Mouse (Mus musculus) embryonic facial prominence, embryonic 14.5 days (tissue): ENCODE data around the gene Plcb4. TPM values are rescaled to one million over a fixed set of nuclear protein-coding genes. Genes with fewer than 3 reads are reported as not detected.

Source experiments
- ATAC-seq: fragments of 200-750 bp; cut with Nextera tagmentation; 2 replicates; pipeline ENCODE4 v1.8.0; 2017; ENCODE audit warnings: low read depth, moderate number of reproducible peaks, moderate TSS enrichment
- DNase-seq: peaks from one replicate; pipeline ENCODE4 v3.0.0-alpha.2; 2015; ENCODE audit warnings: low spot score
- H3K27ac ChIP-seq: fragments of 300-500 bp; sonication (generic); replicated peaks from 2 replicates; pipeline ENCODE4 v1.5.1; 2014; ENCODE audit warnings: low read depth, mild to moderate bottlenecking, low read length, moderate library complexity
- H3K27me3 ChIP-seq: fragments of 300-500 bp; sonication (generic); replicated peaks from 2 replicates; pipeline ENCODE4 v1.6.1; 2014; ENCODE audit warnings: low read length; ENCODE audit not compliant: control insufficient read depth, insufficient read depth
- H3K36me3 ChIP-seq: fragments of 300-500 bp; sonication (generic); 2 replicates; pipeline ENCODE4 v1.6.1; 2014; ENCODE audit warnings: low read length, mixed read lengths; ENCODE audit not compliant: control insufficient read depth, insufficient read depth
- H3K4me1 ChIP-seq: fragments of 300-500 bp; sonication (generic); 2 replicates; pipeline ENCODE4 v1.6.1; 2014; ENCODE audit warnings: antibody characterized with exemption, low read length; ENCODE audit not compliant: control insufficient read depth, insufficient read depth
- H3K4me2 ChIP-seq: fragments of 300-500 bp; sonication (generic); 2 replicates; pipeline ENCODE4 v1.6.1; 2014; ENCODE audit warnings: low read depth, mild to moderate bottlenecking, low read length, moderate library complexity, mixed read lengths
- H3K4me3 ChIP-seq: fragments of 300-500 bp; sonication (generic); 2 replicates; pipeline ENCODE4 v1.5.1; 2014; ENCODE audit warnings: low read depth, mild to moderate bottlenecking, low read length
- H3K9ac ChIP-seq: fragments of 300-500 bp; sonication (generic); 2 replicates; pipeline ENCODE4 v1.6.1; 2014; ENCODE audit warnings: low read depth, mild to moderate bottlenecking, low read length, moderate library complexity, mixed read lengths
- H3K9me3 ChIP-seq: fragments of 300-500 bp; sonication (generic); 2 replicates; pipeline ENCODE4 v1.6.1; 2016; ENCODE audit warnings: low read length; ENCODE audit not compliant: control insufficient read depth
- WGBS: fragments of 180-500 bp; shearing (Covaris S2); extraction: QIAGEN DNeasy Blood & Tissue Kit; methylation state at CpG from one replicate; pipeline ENCODE4 v1.1.7; 2014; 5-methylcytosine and 5-hydroxymethylcytosine counted together
- polyA plus RNA-seq: library from polyadenylated mRNA; unstranded; fragments of >200 nt; fragmentation: Nextera tagmentation; extraction: Ambion mirVana; gene quantifications from 2 replicates; pipeline ENCODE4 v1.2.1, GENCODE M21; 2014

Plcb4 gene
- polyA plus RNA-seq, 1 experiment from 2014 or later, result 20.8 TPM

- WGBS, result 3% methylated on average over 8 of the region's 8 CpGs
- ATAC-seq, result peak; percentile 57; the same call in 1 of the 2 replicates
- Histone ChIP-seq H3K4me3 (peak within 1 kb of the TSS; percentile 29), H3K27me3 (peaks cover 3% of the 10 kb centered on the region; the same call in 1 of the 2 replicates), H3K36me3 (no peaks in the 10 kb centered on the region), H3K9me3 (no peaks in the 10 kb centered on the region), H3K27ac (no peak within 1 kb of the TSS), H3K4me2 (peak within 1 kb of the TSS; percentile 59), H3K9ac (0 out of 2 replicates have a peak within 1 kb of the TSS, but pooled peaks have one; percentile 2), H3K4me1 (peaks cover 13% of the 10 kb centered on the region)
- DNase-seq, result no peak
Measured at GRCm38 (mm10) chr2:136051688-136052289, 393.0 kb downstream of the Plcb4 start, which contains the start of gene Lamp5. Gene Lamp5 (plus strand): TSS chr2:136052239.

- 0 out of 2 replicates have a peak, but pooled peaks have one; percentile 65 for ATAC-seq
- peaks cover 13% of the 10 kb centered on the region for H3K4me1 ChIP-seq
- H3K4me2 ChIP-seq, result peak overlapping the region; percentile 61
- no peak overlapping the region for H3K27ac ChIP-seq
- peak; percentile 29 for DNase-seq
- H3K36me3 ChIP-seq, result no peaks in the 10 kb centered on the region
- H3K9me3 ChIP-seq, result no peaks in the 10 kb centered on the region
- H3K27me3 ChIP-seq, result peaks cover 38% of the 10 kb centered on the region
- H3K4me3 ChIP-seq, result peak overlapping the region; percentile 35
- no peak overlapping the region for H3K9ac ChIP-seq
- WGBS, result 4% methylated on average over 15 of the region's 19 CpGs
Measured at GRCm38 (mm10) chr2:136057861-136058331, 399.1 kb downstream of the Plcb4 start.

DNA sequence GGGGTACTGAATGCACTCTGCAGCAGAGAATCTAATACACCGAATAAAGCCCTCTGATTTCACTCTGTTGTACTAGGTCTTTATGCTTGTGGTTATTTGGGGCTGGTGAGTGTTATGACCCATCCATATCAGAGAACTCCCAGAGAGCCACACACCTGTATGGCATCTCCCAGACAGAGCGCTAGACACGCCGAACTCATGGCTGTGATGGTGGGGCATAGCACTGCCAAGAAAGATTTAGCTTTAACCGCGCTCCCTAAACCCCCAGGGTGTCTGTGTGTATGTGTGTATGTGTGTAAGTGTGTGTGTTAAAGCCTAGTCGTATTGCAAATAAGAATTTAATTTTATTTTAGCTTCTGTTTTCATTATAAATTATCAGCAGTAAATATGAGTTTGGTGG, 399.6 kb downstream of the Plcb4 start:
- 3% methylated on average over 7 of the region's 7 CpGs for WGBS
- H3K9me3 ChIP-seq, result no peaks in the 10 kb centered on the region
- H3K4me1 ChIP-seq, result peaks cover 13% of the 10 kb centered on the region
- H3K4me3 ChIP-seq, result peak overlapping the region; percentile 35
- H3K27me3 ChIP-seq, result peaks cover 38% of the 10 kb centered on the region
- ATAC-seq (no peak), DNase-seq (no peak)
- H3K27ac ChIP-seq, result no peak overlapping the region
- peak overlapping the region; percentile 61 for H3K4me2 ChIP-seq
- H3K9ac ChIP-seq, result no peak overlapping the region
- no peaks in the 10 kb centered on the region for H3K36me3 ChIP-seq

DNA sequence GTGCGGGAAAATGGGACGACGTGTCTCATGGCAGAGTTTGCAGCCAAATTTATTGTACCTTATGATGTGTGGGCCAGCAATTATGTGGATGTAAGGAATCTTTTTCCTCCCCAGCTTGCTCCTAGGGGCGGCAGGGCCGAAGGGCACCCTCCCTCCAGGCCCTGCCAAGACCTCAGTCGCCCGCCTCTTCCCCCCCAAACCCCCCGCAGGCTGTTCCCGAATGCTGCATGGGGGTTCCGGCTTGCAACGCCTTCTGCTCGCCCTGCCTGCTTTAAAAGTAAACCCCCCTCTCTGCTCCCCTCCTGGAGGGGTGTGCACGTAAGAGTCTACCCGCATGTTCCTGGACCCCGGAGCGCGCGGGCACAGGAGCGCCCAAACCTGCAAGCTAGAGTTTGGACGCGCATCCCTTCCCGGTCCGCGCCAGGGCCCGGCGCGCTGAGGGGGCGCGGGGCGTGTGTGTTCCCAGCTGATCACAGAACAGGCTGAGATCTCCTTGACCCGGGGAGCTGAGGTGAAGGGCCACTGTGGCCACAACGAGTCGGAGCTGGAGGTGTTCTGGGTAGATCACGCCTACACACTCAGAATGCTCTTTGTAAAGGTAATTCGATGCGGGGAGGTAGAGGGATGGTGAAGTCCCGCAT, 400.3 kb downstream of the Plcb4 start:
- WGBS, result under 1% methylated on average over 35 of the region's 37 CpGs
- Histone ChIP-seq H3K4me1 (peaks cover 13% of the 10 kb centered on the region), H3K9ac (no peak overlapping the region), H3K27me3 (peaks cover 38% of the 10 kb centered on the region), H3K4me2 (peak overlapping the region; percentile 61), H3K4me3 (peak overlapping the region; percentile 35), H3K27ac (no peak overlapping the region), H3K9me3 (no peaks in the 10 kb centered on the region), H3K36me3 (no peaks in the 10 kb centered on the region)
- ATAC-seq (no peak; the same call in 1 of the 2 replicates), DNase-seq (no peak)
